Mouse (Mus musculus): ENCODE results near the gene Olfr124.

Gene Olfr124

GRCm38 (mm10) chr17:37799588-37799987, at the start of gene Olfr124:
Gene Olfr124 (plus strand): TSS chr17:37799888.
- DNase-seq: no peak

- DNase-seq: no peak
Measured at GRCm38 (mm10) chr17:37768307-37768706, 31.4 kb upstream of the Olfr124 start, which contains the start of gene Olfr122. Gene Olfr122 (plus strand): TSS chr17:37768607.

GRCm38 (mm10) chr17:37793229-37793628, 6.5 kb upstream of the Olfr124 start, which contains the start of gene Olfr123:
Gene Olfr123 (plus strand): TSS chr17:37793529.
- no peak for DNase-seq

GRCm38 (mm10) chr17:37832649-37833048, 33.0 kb downstream of the Olfr124 start, which contains the start of gene Olfr125:
Gene Olfr125 (plus strand): TSS chr17:37832949.
- no peak for DNase-seq

GRCm38 (mm10) chr17:37847183-37847582, 47.5 kb downstream of the Olfr124 start, which contains the start of gene Olfr126:
Gene Olfr126 (plus strand): TSS chr17:37847483.
- no peak for DNase-seq

Data from cerebellum, postnatal 14 days (tissue).